Mouse (Mus musculus) heart, adult 2 months (tissue): ENCODE results near the gene Mef2a.

ENCODE experiments used
- CTCF ChIP-seq: fragments of 200-600 bp; IDR thresholded peaks from 2 replicates; pipeline ENCODE4 v1.8.1; 2022; ENCODE audit warnings: antibody characterized with exemption, mild to moderate bottlenecking, moderate library complexity
- POLR2A ChIP-seq: fragments of 200-500 bp; IDR thresholded peaks from 2 replicates; pipeline ENCODE4 v1.6.1; 2011; ENCODE audit warnings: mild to moderate bottlenecking, low read depth, low read length, control low read depth; ENCODE audit not compliant: insufficient read depth

- TF ChIP-seq CTCF (no peak), POLR2A (no peak)
These were observed 142.4 kb downstream of the Mef2a start for GRCm38 (mm10) chr7:67230221-67230620.
